ENCODE assay signal across 8 mouse cellular contexts in the genomic region with DNA sequence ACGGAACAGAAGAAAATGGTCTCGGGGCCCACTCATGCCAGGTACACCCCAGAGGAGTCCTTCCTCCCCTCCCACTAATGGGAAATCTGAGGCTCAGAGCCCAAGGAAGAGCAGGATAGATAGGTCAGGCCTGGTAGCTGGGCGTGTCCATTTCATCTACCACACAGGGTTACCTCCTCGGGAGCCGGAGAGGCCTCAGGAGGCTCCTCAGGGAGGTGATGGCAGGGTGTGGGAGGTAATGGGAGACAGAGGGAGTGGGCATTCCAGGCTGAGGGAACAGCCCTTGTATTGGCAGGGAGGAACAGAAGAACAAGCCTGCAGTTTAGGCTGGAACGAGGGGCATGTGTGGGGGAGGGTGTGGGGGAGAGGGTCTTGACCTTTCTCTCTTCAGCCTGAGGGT. TPM values are rescaled to one million over a fixed set of nuclear protein-coding genes. Genes with fewer than 3 reads are reported as not detected.
DNase-seq lines count a peak whose midpoint lies in the region; ATAC-seq and TF ChIP-seq lines count a peak whose summit lies in the region.

No protein-coding gene starts in this region.

- 27% methylated on average over 6 of the region's 6 CpGs for WGBS in embryonic facial prominence, embryonic 10.5 days
- WGBS in intestine, embryonic 15.5 days: 28% methylated on average over 6 of the region's 6 CpGs
- WGBS in midbrain, embryonic 11.5 days: 23% methylated on average over 6 of the region's 6 CpGs

- H3K36me3 ChIP-seq in embryonic facial prominence, embryonic 10.5 days (replicated peaks): peaks cover 45% of the 10 kb centered on the region
- peaks cover 3% of the 10 kb centered on the region; the same call in 1 of the 2 replicates for H3K36me3 ChIP-seq in intestine, embryonic 15.5 days
- peaks cover 9% of the 10 kb centered on the region for H3K36me3 ChIP-seq in midbrain, embryonic 11.5 days (ENCODE audit: control insufficient read depth, insufficient read depth, low read length)

- TF ChIP-seq CTCF in gastrocnemius, adult 2 months (IDR thresholded peaks at IDR 0.05): no peak

- H3K4me2 ChIP-seq in intestine, embryonic 15.5 days (replicated peaks): peak overlapping the region; percentile 85
- peak overlapping the region; percentile 77 for H3K4me2 ChIP-seq in midbrain, embryonic 11.5 days

- H3K9ac ChIP-seq in intestine, embryonic 15.5 days: peak overlapping the region; percentile 84
- peak overlapping the region; percentile 99 for H3K9ac ChIP-seq in midbrain, embryonic 11.5 days (ENCODE audit: low read length)

- H3K4me3 ChIP-seq in gastrocnemius, adult 2 months: peak overlapping the region; percentile 87
- peak overlapping the region; percentile 87 for H3K4me3 ChIP-seq in embryonic facial prominence, embryonic 10.5 days
- peak overlapping the region; percentile 72 for H3K4me3 ChIP-seq in intestine, embryonic 15.5 days (replicated peaks)
- peak overlapping the region; percentile 51 for H3K4me3 ChIP-seq in midbrain, embryonic 11.5 days (ENCODE audit: low read depth, low read length)

- DNase-seq in gastrocnemius, adult 2 months: no peak
- DNase-seq in gastrocnemius, postnatal 25 days: no peak
- peak; percentile 42 for DNase-seq in embryonic facial prominence, embryonic 10.5 days (ENCODE audit: low spot score)
- DNase-seq in midbrain, embryonic 11.5 days (ENCODE audit: low spot score, missing footprints): peak; percentile 92
- DNase-seq in urinary bladder, postnatal 25 days (ENCODE audit: low spot score): no peak
- no peak for DNase-seq in layer of hippocampus, adult 8-10 months (ENCODE audit: low spot score in 2 of 2)

- H3K27me3 ChIP-seq in embryonic facial prominence, embryonic 10.5 days (replicated peaks; ENCODE audit: low read depth, poor library complexity, severe bottlenecking): no peaks in the 10 kb centered on the region
- no peaks in the 10 kb centered on the region for H3K27me3 ChIP-seq in intestine, embryonic 15.5 days (replicated peaks)
- no peaks in the 10 kb centered on the region for H3K27me3 ChIP-seq in midbrain, embryonic 11.5 days (ENCODE audit: control insufficient read depth, insufficient read depth, low read length)

- ATAC-seq in intestine, embryonic 15.5 days: 0 out of 2 replicates have a peak, but pooled peaks have one; percentile 5
- ATAC-seq in midbrain, embryonic 11.5 days (ENCODE audit: low FRiP score): no peak
- no peak for ATAC-seq in granulocyte monocyte progenitor cell, adult 5-6 weeks (replicated peaks; ENCODE audit: poor library complexity, severe bottlenecking)

- no peaks in the 10 kb centered on the region for H3K9me3 ChIP-seq in embryonic facial prominence, embryonic 10.5 days
- H3K9me3 ChIP-seq in intestine, embryonic 15.5 days: no peaks in the 10 kb centered on the region
- H3K9me3 ChIP-seq in midbrain, embryonic 11.5 days (ENCODE audit: control insufficient read depth, low read length): no peaks in the 10 kb centered on the region

- intact Hi-C loops in gastrocnemius, adult 2 months (cut with DNase I): no loop called here

- peaks cover 65% of the 10 kb centered on the region for H3K4me1 ChIP-seq in embryonic facial prominence, embryonic 10.5 days
- H3K4me1 ChIP-seq in intestine, embryonic 15.5 days (replicated peaks): peaks cover 56% of the 10 kb centered on the region
- H3K4me1 ChIP-seq in midbrain, embryonic 11.5 days (ENCODE audit: control insufficient read depth, insufficient read depth, low read length): peaks cover 38% of the 10 kb centered on the region

- peak overlapping the region; percentile 80 for H3K27ac ChIP-seq in gastrocnemius, adult 2 months
- H3K27ac ChIP-seq in embryonic facial prominence, embryonic 10.5 days (replicated peaks): peak overlapping the region; percentile 100
- peak overlapping the region; percentile 98 for H3K27ac ChIP-seq in intestine, embryonic 15.5 days
- H3K27ac ChIP-seq in midbrain, embryonic 11.5 days (ENCODE audit: low read depth, low read length): peak overlapping the region; percentile 100

RNA-seq across cellular contexts. Expression of gene Plxnb1, which starts 1.7 kb away (rescaled TPM):
- total RNA-seq in gastrocnemius, adult 2 months (2021): 1 to 10 TPM in 1 of 2 experiments, under 1 TPM in 1; 0.54 to 1.1 TPM
- total RNA-seq in gastrocnemius, postnatal 25 days (2021): 1 to 10 TPM; 1.0 to 1.7 TPM
- 24.8 and 28.6 TPM in 2 replicates for polyA plus RNA-seq in embryonic facial prominence, embryonic 10.5 days (2016; fragmentation: Nextera tagmentation; extraction: Ambion mirVana)
- polyA plus RNA-seq in intestine, embryonic 15.5 days (2015; fragmentation: Nextera tagmentation; extraction: Ambion mirVana): 7.1 TPM in 2 replicates
- 17.1 and 17.7 TPM in 2 replicates for polyA plus RNA-seq in midbrain, embryonic 11.5 days (2014; fragmentation: Nextera tagmentation; extraction: Ambion mirVana)
- not detected in 2 replicates for total RNA-seq in granulocyte monocyte progenitor cell, adult 5-6 weeks (2014; fragmentation: Nextera tagmentation)
- total RNA-seq in granulocyte monocyte progenitor cell, adult 5-6 weeks (2017): not detected in 2 replicates
- total RNA-seq in layer of hippocampus, adult 8-10 months (2022): 10 to 100 TPM; 82.9 to 99.8 (median 89.8) TPM

RNA-seq across cellular contexts. Expression of gene Tma7, which starts 14.5 kb away (rescaled TPM):
- total RNA-seq in gastrocnemius, adult 2 months (2021): 100 to 1,000 TPM; 316 to 321 TPM
- 100 to 1,000 TPM; 238 to 253 TPM for total RNA-seq in gastrocnemius, postnatal 25 days (2021)
- 784 and 812 TPM in 2 replicates for polyA plus RNA-seq in embryonic facial prominence, embryonic 10.5 days (2016; fragmentation: Nextera tagmentation; extraction: Ambion mirVana)
- 619 and 707 TPM in 2 replicates for polyA plus RNA-seq in intestine, embryonic 15.5 days (2015; fragmentation: Nextera tagmentation; extraction: Ambion mirVana)
- 819 and 852 TPM in 2 replicates for polyA plus RNA-seq in midbrain, embryonic 11.5 days (2014; fragmentation: Nextera tagmentation; extraction: Ambion mirVana)
- total RNA-seq in granulocyte monocyte progenitor cell, adult 5-6 weeks (2014; fragmentation: Nextera tagmentation): 391 and 511 TPM in 2 replicates
- 153 and 178 TPM in 2 replicates for total RNA-seq in granulocyte monocyte progenitor cell, adult 5-6 weeks (2017)
- 100 to 1,000 TPM; 284 to 327 (median 306) TPM for total RNA-seq in layer of hippocampus, adult 8-10 months (2022)

RNA-seq across cellular contexts. Expression of gene Ccdc51, which starts 14.6 kb away (rescaled TPM):
- total RNA-seq in gastrocnemius, adult 2 months (2021): 1 to 10 TPM; 6.5 to 7.9 TPM
- 1 to 10 TPM; 6.9 to 7.5 TPM for total RNA-seq in gastrocnemius, postnatal 25 days (2021)
- 11.8 and 13.3 TPM in 2 replicates for polyA plus RNA-seq in embryonic facial prominence, embryonic 10.5 days (2016; fragmentation: Nextera tagmentation; extraction: Ambion mirVana)
- 16.1 and 17.2 TPM in 2 replicates for polyA plus RNA-seq in intestine, embryonic 15.5 days (2015; fragmentation: Nextera tagmentation; extraction: Ambion mirVana)
- polyA plus RNA-seq in midbrain, embryonic 11.5 days (2014; fragmentation: Nextera tagmentation; extraction: Ambion mirVana): 11.4 and 14.2 TPM in 2 replicates
- total RNA-seq in granulocyte monocyte progenitor cell, adult 5-6 weeks (2014; fragmentation: Nextera tagmentation): 8.3 and 9.6 TPM in 2 replicates
- total RNA-seq in granulocyte monocyte progenitor cell, adult 5-6 weeks (2017): 11.6 and 18.0 TPM in 2 replicates
- 1 to 10 TPM; 7.8 to 9.2 (median 8.9) TPM for total RNA-seq in layer of hippocampus, adult 8-10 months (2022)

RNA-seq across cellular contexts. Expression of gene Atrip, which starts 22.9 kb away (rescaled TPM):
- total RNA-seq in gastrocnemius, adult 2 months (2021): 1 to 10 TPM; 8.0 to 8.5 TPM
- total RNA-seq in gastrocnemius, postnatal 25 days (2021): 1 to 10 TPM; 7.9 to 8.4 TPM
- 35.9 and 36.7 TPM in 2 replicates for polyA plus RNA-seq in embryonic facial prominence, embryonic 10.5 days (2016; fragmentation: Nextera tagmentation; extraction: Ambion mirVana)
- polyA plus RNA-seq in intestine, embryonic 15.5 days (2015; fragmentation: Nextera tagmentation; extraction: Ambion mirVana): 21.3 and 22.4 TPM in 2 replicates
- 21.7 and 25.0 TPM in 2 replicates for polyA plus RNA-seq in midbrain, embryonic 11.5 days (2014; fragmentation: Nextera tagmentation; extraction: Ambion mirVana)
- total RNA-seq in granulocyte monocyte progenitor cell, adult 5-6 weeks (2014; fragmentation: Nextera tagmentation): 13.5 and 26.7 TPM in 2 replicates
- total RNA-seq in granulocyte monocyte progenitor cell, adult 5-6 weeks (2017): 22.2 and 30.6 TPM in 2 replicates
- total RNA-seq in layer of hippocampus, adult 8-10 months (2022): 10 to 100 TPM; 26.3 to 31.2 (median 28.3) TPM

RNA-seq across cellular contexts. Expression of gene Trex1, which starts 37.3 kb away (rescaled TPM):
- 10 to 100 TPM; 13.2 TPM for total RNA-seq in gastrocnemius, adult 2 months (2021)
- 10 to 100 TPM in 1 of 2 experiments, 1 to 10 TPM in 1; 9.7 to 10.5 TPM for total RNA-seq in gastrocnemius, postnatal 25 days (2021)
- 8.4 and 10.3 TPM in 2 replicates for polyA plus RNA-seq in embryonic facial prominence, embryonic 10.5 days (2016; fragmentation: Nextera tagmentation; extraction: Ambion mirVana)
- polyA plus RNA-seq in intestine, embryonic 15.5 days (2015; fragmentation: Nextera tagmentation; extraction: Ambion mirVana): 12.5 and 13.4 TPM in 2 replicates
- polyA plus RNA-seq in midbrain, embryonic 11.5 days (2014; fragmentation: Nextera tagmentation; extraction: Ambion mirVana): 7.1 and 7.3 TPM in 2 replicates
- total RNA-seq in granulocyte monocyte progenitor cell, adult 5-6 weeks (2014; fragmentation: Nextera tagmentation): 23.5 and 32.3 TPM in 2 replicates
- 17.1 and 17.8 TPM in 2 replicates for total RNA-seq in granulocyte monocyte progenitor cell, adult 5-6 weeks (2017)
- total RNA-seq in layer of hippocampus, adult 8-10 months (2022): 10 to 100 TPM; 13.7 to 18.3 (median 16.4) TPM

Comparison
In these comparisons a context has a peak if more than half of its experiments do, and no peak if none do; other contexts are left out.
1. DNase-seq: peak in embryonic facial prominence, embryonic 10.5 days (single experiment) and midbrain, embryonic 11.5 days (single experiment); none in gastrocnemius, adult 2 months (single experiment), gastrocnemius, postnatal 25 days (single experiment), urinary bladder, postnatal 25 days (single experiment) and layer of hippocampus, adult 8-10 months (0 of 2).
2. RNA of gene Plxnb1, which starts 1.7 kb away (total RNA-seq): 82.9 to 99.8 TPM in layer of hippocampus, adult 8-10 months; 1.0 to 1.7 TPM in gastrocnemius, postnatal 25 days, 0.54 to 1.1 TPM in gastrocnemius, adult 2 months and not detected in granulocyte monocyte progenitor cell, adult 5-6 weeks; every median in the first group is over 10 times any median in the second.
3. Peak in every context shown above with its lines, with median percentiles within 50 percentile points of each other: H3K27ac ChIP-seq and H3K4me3 ChIP-seq.